Mouse (Mus musculus) kidney, embryonic 16.5 days (tissue): ENCODE measurements around the gene Tmem51. TPM values are rescaled to one million over a fixed set of nuclear protein-coding genes. Genes with fewer than 3 reads are reported as not detected.

Source experiments
- ATAC-seq: fragments of 200-750 bp; cut with Nextera tagmentation; 2 replicates; pipeline ENCODE4 v1.8.0; 2017; ENCODE audit warnings: moderate TSS enrichment; ENCODE audit not compliant: low FRiP score, low TSS enrichment
- H3K27ac ChIP-seq: fragments of 300-500 bp; sonication (generic); 2 replicates; pipeline ENCODE4 v1.5.1; 2014; ENCODE audit warnings: low read length
- H3K27me3 ChIP-seq: fragments of 300-500 bp; sonication (generic); 2 replicates; pipeline ENCODE4 v1.6.1; 2014; ENCODE audit warnings: low read length, control low read depth, mixed read lengths; ENCODE audit not compliant: insufficient read depth
- H3K36me3 ChIP-seq: fragments of 300-500 bp; sonication (generic); 2 replicates; pipeline ENCODE4 v1.6.1; 2014; ENCODE audit warnings: low read length, control low read depth, mixed read lengths; ENCODE audit not compliant: insufficient read depth
- H3K4me1 ChIP-seq: fragments of 300-500 bp; sonication (generic); 2 replicates; pipeline ENCODE4 v1.6.1; 2014; ENCODE audit warnings: low read length, control low read depth, mixed read lengths; ENCODE audit not compliant: insufficient read depth
- H3K4me2 ChIP-seq: fragments of 300-500 bp; sonication (generic); replicated peaks from 2 replicates; pipeline ENCODE4 v1.6.1; 2014; ENCODE audit warnings: low read depth, low read length
- H3K4me3 ChIP-seq: fragments of 300-500 bp; sonication (generic); 2 replicates; pipeline ENCODE4 v1.5.1; 2014; ENCODE audit warnings: mild to moderate bottlenecking, low read length
- H3K9ac ChIP-seq: fragments of 300-500 bp; sonication (generic); replicated peaks from 2 replicates; pipeline ENCODE4 v1.6.1; 2014; ENCODE audit warnings: low read length
- H3K9me3 ChIP-seq: fragments of 300-500 bp; sonication (generic); 2 replicates; pipeline ENCODE4 v1.6.1; 2016; ENCODE audit warnings: low read length, control low read depth
- WGBS: fragments of 180-500 bp; shearing (Covaris S2); extraction: QIAGEN DNeasy Blood & Tissue Kit; methylation state at CpG from one replicate; pipeline ENCODE4 v1.1.7; 2014; 5-methylcytosine and 5-hydroxymethylcytosine counted together
- polyA plus RNA-seq: library from polyadenylated mRNA; unstranded; fragments of >200 nt; fragmentation: Nextera tagmentation; extraction: Ambion mirVana; gene quantifications from 2 replicates; pipeline ENCODE4 v1.2.1, GENCODE M21; 2015

Tmem51 gene
- polyA plus RNA-seq, 1 experiment from 2014 or later, result 41.6 TPM

DNA sequence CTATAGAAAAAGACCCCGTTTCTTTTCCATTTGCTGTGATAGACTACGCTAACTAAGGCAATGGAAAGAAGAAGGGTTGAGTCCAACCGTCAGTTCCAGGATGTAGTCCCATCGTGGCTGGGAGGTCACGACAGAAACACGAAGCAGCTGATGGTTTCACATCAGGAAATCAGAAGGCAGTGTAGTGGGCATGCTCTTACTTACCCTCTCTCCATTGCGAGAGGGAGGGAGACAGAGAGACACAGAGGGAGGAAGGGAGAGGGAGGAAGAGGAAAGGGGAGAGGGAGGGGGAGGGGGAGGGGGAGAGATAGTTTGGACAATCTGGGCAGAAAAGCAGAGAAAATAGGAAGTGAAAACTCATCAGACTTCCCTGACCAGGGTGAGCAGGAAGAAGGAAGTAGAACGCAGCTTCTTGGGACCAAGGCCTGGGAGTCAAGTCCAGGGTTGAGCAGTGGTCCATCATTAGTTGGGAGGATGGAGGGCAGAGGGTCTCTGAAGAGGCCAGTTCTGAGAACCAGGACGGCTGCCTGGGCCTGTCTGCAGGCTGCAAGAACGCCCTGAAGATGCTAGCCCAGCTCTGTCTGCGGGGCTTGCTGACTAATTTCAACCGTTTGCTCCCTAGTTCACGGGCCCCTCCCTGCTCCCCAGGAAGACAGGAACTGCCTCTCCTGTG, 9.9 kb downstream of the Tmem51 start:
- Histone ChIP-seq H3K4me3 (no peak overlapping the region), H3K4me1 (peaks cover 46% of the 10 kb centered on the region), H3K4me2 (no peak overlapping the region), H3K27me3 (no peaks in the 10 kb centered on the region), H3K9ac (no peak overlapping the region), H3K36me3 (no peaks in the 10 kb centered on the region), H3K27ac (no peak overlapping the region), H3K9me3 (no peaks in the 10 kb centered on the region)
- 65% methylated on average over 13 of the region's 13 CpGs for WGBS
- no peak for ATAC-seq

DNA sequence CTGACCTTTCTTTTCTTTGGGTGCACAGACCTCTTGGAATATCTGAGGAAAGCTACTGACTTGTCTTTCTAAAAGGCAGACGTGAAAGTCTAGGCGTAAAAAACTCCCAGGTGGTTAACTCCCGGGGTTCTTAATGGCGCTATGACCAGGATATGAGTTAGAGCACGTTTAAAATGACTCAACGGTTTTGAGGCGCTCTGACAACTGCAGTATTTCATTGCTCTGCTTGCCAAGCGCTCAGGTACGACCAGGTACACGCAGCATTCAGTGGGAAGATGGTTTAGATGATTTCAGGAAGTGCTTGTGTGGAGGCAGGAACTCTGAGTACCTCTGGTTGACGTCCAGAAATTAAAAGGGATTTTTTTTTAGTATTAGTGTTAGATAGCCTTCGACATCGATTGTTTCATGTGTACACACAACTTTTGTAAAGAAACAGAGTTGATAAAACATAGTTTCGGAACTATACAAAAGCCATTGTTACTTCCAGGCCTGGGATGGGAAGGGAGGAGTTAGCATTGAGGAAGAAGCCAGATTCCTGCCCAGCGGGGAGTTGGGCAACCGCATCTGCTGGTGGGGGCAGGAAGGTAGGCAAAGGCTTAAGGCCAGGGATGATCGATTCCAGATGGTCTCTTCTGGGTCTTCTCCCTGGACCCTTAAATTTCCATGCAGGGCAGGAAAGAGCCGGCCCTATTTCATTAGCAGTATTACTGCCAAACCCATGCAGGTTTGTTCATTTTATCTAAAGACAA, 12.7 kb downstream of the Tmem51 start:
- Histone ChIP-seq H3K27me3 (no peaks in the 10 kb centered on the region), H3K4me1 (peaks cover 34% of the 10 kb centered on the region), H3K9me3 (no peaks in the 10 kb centered on the region), H3K4me3 (no peak overlapping the region), H3K36me3 (no peaks in the 10 kb centered on the region), H3K4me2 (no peak overlapping the region), H3K27ac (0 out of 2 replicates have a peak overlapping the region, but pooled peaks have one; percentile 19), H3K9ac (no peak overlapping the region)
- WGBS, result 22% methylated on average over 18 of the region's 18 CpGs
- no peak for ATAC-seq

DNA sequence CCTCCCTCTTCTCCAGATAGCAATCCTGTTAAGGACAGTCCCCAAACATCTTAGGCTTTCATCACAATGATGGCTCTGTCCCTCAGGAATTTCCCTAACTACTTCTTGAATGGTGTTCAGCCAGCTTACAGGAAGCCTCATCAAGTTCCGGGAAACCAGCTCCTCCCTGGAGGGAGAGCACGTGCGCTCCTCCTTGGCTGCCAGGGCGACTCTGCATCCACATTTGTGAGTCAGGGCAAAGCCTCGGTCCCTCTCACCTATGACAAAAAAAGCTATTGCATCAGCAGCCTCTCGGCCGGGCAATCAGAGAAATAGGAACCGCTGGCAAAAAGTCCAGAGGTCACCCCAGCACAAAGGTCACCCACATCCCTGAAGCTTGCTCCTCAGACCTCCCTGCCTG, 13.3 kb downstream of the Tmem51 start:
- no peak for ATAC-seq
- H3K4me3 ChIP-seq, result no peak overlapping the region
- no peaks in the 10 kb centered on the region for H3K27me3 ChIP-seq
- 0 out of 2 replicates have a peak overlapping the region, but pooled peaks have one; percentile 19 for H3K27ac ChIP-seq
- no peak overlapping the region for H3K9ac ChIP-seq
- H3K4me2 ChIP-seq, result no peak overlapping the region
- peaks cover 40% of the 10 kb centered on the region for H3K4me1 ChIP-seq
- H3K36me3 ChIP-seq, result no peaks in the 10 kb centered on the region
- H3K9me3 ChIP-seq, result no peaks in the 10 kb centered on the region
- 18% methylated on average over 8 of the region's 8 CpGs for WGBS

DNA sequence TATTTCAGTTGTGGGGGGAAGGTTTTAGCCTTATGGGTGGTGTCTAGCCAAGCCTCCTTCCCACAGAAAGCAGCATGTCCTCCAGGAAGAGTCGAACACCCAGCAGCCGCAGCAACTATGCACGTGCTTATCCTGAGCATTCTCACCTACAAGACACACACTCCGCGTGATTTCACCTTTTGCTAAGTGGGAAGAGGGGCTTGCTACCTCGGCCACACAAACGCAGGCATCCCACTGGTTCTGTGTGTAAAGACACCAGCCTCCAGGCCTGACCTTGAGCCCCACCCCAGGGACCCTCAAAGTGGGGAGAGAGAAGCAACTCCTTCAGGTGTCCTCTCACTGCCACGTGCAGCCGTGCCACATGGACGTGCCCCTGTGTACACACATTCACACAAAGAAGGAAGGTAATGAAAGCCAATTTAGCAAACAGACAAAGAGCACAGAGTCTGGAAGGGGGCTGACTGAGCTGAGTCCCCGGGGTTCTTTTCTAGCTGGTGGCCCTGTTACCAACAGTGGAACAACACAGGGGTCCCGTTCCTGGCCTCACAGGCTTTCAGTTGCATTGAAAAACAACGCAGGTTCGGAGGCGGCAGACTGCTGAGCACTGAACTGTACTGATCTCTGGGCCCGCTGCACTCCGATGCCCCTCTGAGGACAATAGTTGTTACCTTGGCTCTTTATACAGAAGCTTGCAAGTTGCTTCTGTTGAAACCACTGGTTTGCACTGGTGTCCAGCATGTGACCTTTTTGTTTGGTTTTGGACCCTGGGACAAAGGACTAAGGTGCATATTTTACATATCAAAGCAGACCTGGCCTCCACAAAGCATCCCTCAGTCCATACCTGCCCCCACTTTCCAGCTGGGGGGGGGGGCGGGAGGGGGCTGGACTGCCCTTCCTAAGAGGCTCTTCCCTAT, 14.9 kb downstream of the Tmem51 start:
- Histone ChIP-seq H3K4me2 (no peak overlapping the region), H3K9me3 (no peaks in the 10 kb centered on the region), H3K4me1 (peaks cover 45% of the 10 kb centered on the region), H3K9ac (no peak overlapping the region), H3K4me3 (no peak overlapping the region), H3K27ac (no peak overlapping the region), H3K36me3 (no peaks in the 10 kb centered on the region), H3K27me3 (no peaks in the 10 kb centered on the region)
- 44% methylated on average over 18 of the region's 18 CpGs for WGBS
- no peak; the same call in 1 of the 2 replicates for ATAC-seq

DNA sequence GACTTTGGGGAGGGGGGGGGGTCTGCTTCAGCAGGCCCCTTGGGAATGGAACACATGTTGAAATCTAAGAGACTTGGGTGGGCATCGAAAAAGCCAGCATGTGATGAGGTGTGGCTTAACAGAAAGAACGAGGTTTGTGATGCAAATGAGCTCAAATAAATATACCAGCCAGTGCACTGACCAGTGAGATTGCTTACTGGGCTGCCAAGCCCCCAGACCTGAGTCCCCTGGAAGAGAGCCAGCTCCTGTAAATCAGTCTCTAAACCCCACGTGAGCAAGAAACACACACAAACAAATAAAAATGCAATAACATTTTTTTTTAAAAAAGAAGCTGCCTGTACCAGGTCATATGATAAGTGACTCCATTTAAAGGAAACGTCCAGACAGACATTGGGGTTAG, 17.5 kb downstream of the Tmem51 start:
- Histone ChIP-seq H3K4me1 (peaks cover 42% of the 10 kb centered on the region), H3K4me3 (no peak overlapping the region), H3K9me3 (no peaks in the 10 kb centered on the region), H3K36me3 (no peaks in the 10 kb centered on the region), H3K27ac (0 out of 2 replicates have a peak overlapping the region, but pooled peaks have one; percentile 59), H3K9ac (no peak overlapping the region), H3K27me3 (no peaks in the 10 kb centered on the region), H3K4me2 (no peak overlapping the region)
- ATAC-seq, result no peak
- 39% methylated on average over 4 of the region's 4 CpGs for WGBS

DNA sequence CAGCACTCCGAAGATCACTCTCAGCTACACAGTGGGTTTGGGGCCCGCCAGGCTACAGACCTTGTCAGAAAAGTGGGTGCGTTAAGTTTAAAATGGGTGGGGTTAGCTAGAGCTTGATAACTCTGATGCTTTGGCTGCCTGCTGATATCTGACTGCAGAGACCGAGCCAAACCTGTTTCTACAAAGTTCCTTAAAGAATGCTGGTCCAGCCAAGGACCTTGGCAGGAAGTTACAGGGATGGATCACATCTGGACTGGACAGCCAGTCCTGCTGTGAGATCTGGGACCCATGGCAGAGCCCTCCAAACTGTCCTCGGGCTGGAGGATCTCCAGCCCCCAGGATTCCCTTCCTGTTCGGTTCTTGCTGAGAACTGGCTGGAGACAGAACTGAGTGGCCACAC, 18.3 kb downstream of the Tmem51 start:
- H3K4me1 ChIP-seq, result peaks cover 42% of the 10 kb centered on the region
- H3K4me2 ChIP-seq, result 0 out of 2 replicates have a peak overlapping the region, but pooled peaks have one; percentile 8
- WGBS, result 53% methylated on average over 6 of the region's 6 CpGs
- H3K4me3 ChIP-seq, result no peak overlapping the region
- H3K36me3 ChIP-seq, result no peaks in the 10 kb centered on the region
- H3K27ac ChIP-seq, result peak overlapping the region; percentile 59
- peak; percentile 14; the same call in 1 of the 2 replicates for ATAC-seq
- H3K9ac ChIP-seq, result 0 out of 2 replicates have a peak overlapping the region, but pooled peaks have one; percentile 15
- H3K27me3 ChIP-seq, result no peaks in the 10 kb centered on the region
- H3K9me3 ChIP-seq, result no peaks in the 10 kb centered on the region

DNA sequence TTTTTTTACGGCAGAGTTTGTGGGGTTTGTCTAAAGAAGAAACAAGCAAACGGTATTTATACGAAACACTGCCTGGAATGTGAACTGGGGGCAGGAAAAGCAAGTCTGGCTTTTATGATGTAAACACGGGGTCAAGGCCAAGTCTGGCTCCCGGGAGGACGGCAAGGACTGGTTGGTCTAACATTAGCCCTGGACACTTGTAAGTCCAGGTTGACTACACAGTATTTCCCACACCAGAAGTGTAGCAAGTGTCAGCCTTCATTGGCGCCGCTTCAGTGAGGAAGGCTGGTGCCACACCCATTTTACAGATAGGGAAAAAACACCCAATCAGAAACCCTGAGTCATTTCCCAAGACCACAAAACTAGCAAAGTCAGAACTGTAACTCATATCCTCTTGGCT, 18.8 kb downstream of the Tmem51 start:
- Histone ChIP-seq H3K9me3 (no peaks in the 10 kb centered on the region), H3K9ac (no peak overlapping the region), H3K27me3 (no peaks in the 10 kb centered on the region), H3K36me3 (no peaks in the 10 kb centered on the region), H3K4me2 (0 out of 2 replicates have a peak overlapping the region, but pooled peaks have one; percentile 8), H3K27ac (peak overlapping the region; percentile 59), H3K4me3 (no peak overlapping the region), H3K4me1 (peaks cover 45% of the 10 kb centered on the region)
- no peak for ATAC-seq
- WGBS, result 55% methylated on average over 8 of the region's 8 CpGs

DNA sequence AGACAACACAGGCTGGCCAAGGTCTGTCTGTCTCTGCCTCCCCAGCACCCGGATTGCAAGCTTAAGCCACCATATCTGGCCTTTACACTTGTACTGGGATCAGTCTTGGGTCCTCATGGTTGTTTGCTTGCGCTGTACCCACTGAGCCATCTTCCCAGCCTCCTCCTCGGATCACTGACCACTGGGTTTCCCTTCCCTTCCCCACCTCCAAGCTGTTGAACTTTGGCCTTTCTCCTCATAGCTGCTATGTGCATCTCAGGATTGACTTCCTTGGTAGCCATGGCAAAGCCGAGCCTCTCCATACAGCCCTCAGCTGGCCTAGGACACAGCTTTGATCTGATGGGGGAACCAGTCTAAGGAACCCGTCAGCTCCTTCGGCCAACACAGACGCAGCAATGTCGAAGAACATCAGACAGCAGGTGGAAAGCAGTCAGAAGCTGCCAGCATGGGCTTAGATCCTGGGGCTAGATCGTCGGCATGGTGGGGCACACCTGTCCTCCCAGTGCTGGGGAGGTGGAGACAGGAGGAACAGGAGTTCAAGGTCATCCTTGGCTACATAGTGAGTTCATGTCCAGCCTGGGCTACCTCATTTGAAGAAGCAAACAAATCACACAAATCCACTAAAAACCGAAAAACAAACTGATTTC, 19.4 kb downstream of the Tmem51 start:
- Histone ChIP-seq H3K9me3 (no peaks in the 10 kb centered on the region), H3K4me2 (no peak overlapping the region), H3K4me3 (no peak overlapping the region), H3K4me1 (peaks cover 45% of the 10 kb centered on the region), H3K9ac (no peak overlapping the region), H3K27me3 (no peaks in the 10 kb centered on the region), H3K27ac (no peak overlapping the region; the same call in 1 of the 2 replicates), H3K36me3 (no peaks in the 10 kb centered on the region)
- no peak for ATAC-seq
- 88% methylated on average over 11 of the region's 11 CpGs for WGBS

DNA sequence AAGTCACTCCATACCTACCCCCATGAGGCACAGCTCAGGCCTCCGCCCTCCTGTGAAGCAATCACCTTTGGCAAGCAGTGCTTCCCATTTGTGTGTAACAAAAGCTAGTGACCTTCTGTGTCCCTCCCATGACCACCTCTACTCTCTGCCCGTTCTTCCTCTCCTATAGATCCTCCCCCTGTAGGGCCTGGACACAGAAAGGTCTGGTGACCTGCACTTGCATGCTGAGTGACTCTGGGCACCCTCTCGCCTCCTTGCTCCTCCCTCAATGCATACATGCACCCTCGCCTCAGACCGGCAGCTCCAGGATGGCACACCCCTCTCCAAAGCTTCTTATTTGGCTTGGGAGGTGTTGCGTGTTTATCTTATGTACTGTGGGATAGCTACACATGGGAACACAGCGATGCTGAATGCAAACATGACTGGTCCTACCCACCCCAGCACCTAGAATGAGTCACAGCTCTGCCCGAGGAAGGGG, 21.0 kb downstream of the Tmem51 start:
- no peaks in the 10 kb centered on the region for H3K9me3 ChIP-seq
- no peak overlapping the region for H3K4me2 ChIP-seq
- no peak for ATAC-seq
- H3K9ac ChIP-seq, result no peak overlapping the region
- 80% methylated on average over 8 of the region's 8 CpGs for WGBS
- no peaks in the 10 kb centered on the region for H3K27me3 ChIP-seq
- no peak overlapping the region for H3K4me3 ChIP-seq
- H3K36me3 ChIP-seq, result no peaks in the 10 kb centered on the region
- no peak overlapping the region for H3K27ac ChIP-seq
- peaks cover 42% of the 10 kb centered on the region for H3K4me1 ChIP-seq
